Mouse (Mus musculus) thymus, adult 2 months (tissue): Measurements from ENCODE around the gene Bbc3.

Source experiments
- CTCF ChIP-seq: fragments of 200-500 bp; IDR thresholded peaks from 2 replicates; pipeline ENCODE4 v1.5.1; 2012; ENCODE audit warnings: mild to moderate bottlenecking, control low read depth, low read length, moderate library complexity, borderline replicate concordance; ENCODE audit not compliant: control insufficient read depth, poor library complexity, insufficient read depth; ENCODE audit errors: extremely low read depth
- POLR2A ChIP-seq: fragments of 200-500 bp; IDR thresholded peaks from 2 replicates; pipeline ENCODE4 v1.6.1; 2012; ENCODE audit warnings: mild to moderate bottlenecking, low read length, control low read depth, moderate library complexity; ENCODE audit not compliant: control insufficient read depth, poor library complexity, insufficient read depth; ENCODE audit errors: extremely low read depth

DNA sequence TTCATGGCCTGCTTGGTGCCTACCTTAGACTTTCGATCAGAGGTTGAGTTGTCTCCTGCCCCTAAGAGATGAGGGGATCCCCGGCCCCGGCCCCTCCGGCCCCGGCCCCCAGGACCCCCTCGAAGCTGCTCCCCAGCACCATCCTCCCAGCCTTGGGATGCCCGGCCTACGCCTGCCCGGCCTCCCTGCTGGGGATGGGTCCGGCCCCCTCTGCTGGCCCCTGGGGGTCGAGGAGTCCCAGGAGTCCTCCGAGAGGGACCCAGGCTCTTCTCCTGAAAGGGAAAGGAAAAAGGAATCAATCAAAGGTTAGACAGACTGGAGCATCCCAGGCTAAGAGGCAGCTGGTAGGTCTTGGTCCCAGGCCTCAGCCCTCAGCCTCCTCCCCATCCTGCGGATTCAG is 25.9 kb upstream of the Bbc3 start:
- TF ChIP-seq CTCF: no peak
- no peak for TF ChIP-seq POLR2A
